10 mouse cellular contexts compared by ENCODE assay signal in genomic region chr12:110483761-110484160, GRCm38 (mm10). TPM values are rescaled to one million over a fixed set of nuclear protein-coding genes. Genes with fewer than 3 reads are reported as not detected.
DNase-seq lines count a peak whose midpoint lies in the region; ATAC-seq and TF ChIP-seq lines count a peak whose summit lies in the region.
"Had no signal": no experiment of that assay in that cellular context is flagged by ENCODE, and none has a peak within 500 bp of the region (broad histone marks: within the 10 kb centered on the region; RNA-seq: fewer than 3 reads in every experiment).

No protein-coding gene starts in this region.

- H3K4me2 ChIP-seq in kidney, postnatal 0 days (ENCODE audit: low read length), result no peak overlapping the region; the same call in 1 of the 2 replicates
- 0 out of 2 replicates have a peak overlapping the region, but pooled peaks have one; percentile 87 for H3K4me2 ChIP-seq in embryonic facial prominence, embryonic 13.5 days

- 39% methylated on average over 6 of the region's 6 CpGs for WGBS in kidney, postnatal 0 days
- WGBS in kidney, adult 2 months, result 58% methylated on average over 6 of the region's 6 CpGs
- WGBS in embryonic facial prominence, embryonic 13.5 days, result 35% methylated on average over 6 of the region's 6 CpGs

- H3K9me3 ChIP-seq in erythroblast, embryonic 14.5 days (ENCODE audit: control insufficient read depth, low read length), result peaks cover 4% of the 10 kb centered on the region; the same call in 1 of the 2 replicates
- no peaks in the 10 kb centered on the region for H3K9me3 ChIP-seq in kidney, postnatal 0 days (replicated peaks; ENCODE audit: low read length)
- H3K9me3 ChIP-seq in embryonic facial prominence, embryonic 13.5 days, result no peaks in the 10 kb centered on the region

- peaks cover 62% of the 10 kb centered on the region for H3K4me1 ChIP-seq in erythroblast, embryonic 14.5 days (ENCODE audit: control insufficient read depth)
- H3K4me1 ChIP-seq in kidney, postnatal 0 days (replicated peaks; ENCODE audit: insufficient read depth, low read length), result peaks cover 24% of the 10 kb centered on the region
- H3K4me1 ChIP-seq in kidney, adult 2 months (ENCODE audit: control insufficient read depth, insufficient read depth, low read length), result peaks cover 26% of the 10 kb centered on the region
- peaks cover 31% of the 10 kb centered on the region for H3K4me1 ChIP-seq in embryonic facial prominence, embryonic 13.5 days

- H3K9ac ChIP-seq in kidney, postnatal 0 days (ENCODE audit: low read depth, low read length), result no peak overlapping the region
- H3K9ac ChIP-seq in embryonic facial prominence, embryonic 13.5 days, result no peak overlapping the region

- ATAC-seq in erythroblast, adult 5-6 weeks (replicated peaks; ENCODE audit: low FRiP score, poor library complexity, severe bottlenecking), result no peak
- no peak for ATAC-seq in kidney, postnatal 0 days (replicated peaks; ENCODE audit: low FRiP score, low read depth)
- no peak for ATAC-seq in embryonic facial prominence, embryonic 13.5 days (ENCODE audit: insufficient number of reproducible peaks, insufficient read depth, low FRiP score, low TSS enrichment, low read depth)
- ATAC-seq: inflammation-experienced regulatory T-cells, adult 6 months had no signal

- peak; percentile 20; the same call in 1 of the 2 replicates for TF ChIP-seq CTCF in kidney, postnatal 0 days (IDR thresholded peaks at IDR 0.05; ENCODE audit: low read depth)
- TF ChIP-seq CTCF in kidney, adult 2 months (conservative IDR thresholded peaks at IDR 0.05; ENCODE audit: insufficient read depth, insufficient read length, low read depth, low read length), result no peak

- no peak for TF ChIP-seq POLR2A in kidney, adult 2 months (IDR thresholded peaks at IDR 0.05; ENCODE audit: low read depth, low read length)

- DNase-seq in kidney, postnatal 0 days (ENCODE audit: low spot score), result no peak
- no peak for DNase-seq in kidney, adult 2 months
- peak; percentile 84 for DNase-seq in thymus, postnatal 0 days (ENCODE audit: low spot score)
- no peak for DNase-seq in adrenal gland, postnatal 36 days
- no peak for DNase-seq in neural tube, embryonic 10.5 days (ENCODE audit: extremely low spot score, low spot score)
- DNase-seq: kidney, postnatal 4 days had no signal

- H3K27me3 ChIP-seq in erythroblast, embryonic 14.5 days (ENCODE audit: control insufficient read depth), result no peaks in the 10 kb centered on the region
- H3K27me3 ChIP-seq in kidney, postnatal 0 days (ENCODE audit: insufficient read depth, low read length), result no peaks in the 10 kb centered on the region
- H3K27me3 ChIP-seq in kidney, adult 2 months (replicated peaks; ENCODE audit: control insufficient read depth, insufficient read depth, low read length), result no peaks in the 10 kb centered on the region
- no peaks in the 10 kb centered on the region for H3K27me3 ChIP-seq in embryonic facial prominence, embryonic 13.5 days

- peaks cover 48% of the 10 kb centered on the region for H3K36me3 ChIP-seq in erythroblast, embryonic 14.5 days (ENCODE audit: control insufficient read depth)
- H3K36me3 ChIP-seq in kidney, postnatal 0 days (ENCODE audit: insufficient read depth, low read length), result no peaks in the 10 kb centered on the region
- no peaks in the 10 kb centered on the region for H3K36me3 ChIP-seq in kidney, adult 2 months (ENCODE audit: control insufficient read depth, insufficient read depth, low read length)
- peaks cover 12% of the 10 kb centered on the region; the same call in 1 of the 2 replicates for H3K36me3 ChIP-seq in embryonic facial prominence, embryonic 13.5 days

- no peak overlapping the region for H3K27ac ChIP-seq in kidney, postnatal 0 days
- no peak overlapping the region for H3K27ac ChIP-seq in kidney, adult 2 months (ENCODE audit: insufficient read depth, low read depth, low read length)
- no peak overlapping the region for H3K27ac ChIP-seq in embryonic facial prominence, embryonic 13.5 days

- peak overlapping the region; percentile 78 for H3K4me3 ChIP-seq in erythroblast, embryonic 14.5 days (replicated peaks)
- no peak overlapping the region for H3K4me3 ChIP-seq in kidney, postnatal 0 days (replicated peaks; ENCODE audit: low read depth, low read length)
- H3K4me3 ChIP-seq in kidney, adult 2 months (ENCODE audit: insufficient read depth, low read depth, low read length), result no peak overlapping the region
- H3K4me3 ChIP-seq in embryonic facial prominence, embryonic 13.5 days, result no peak overlapping the region

RNA-seq across cellular contexts. Expression of gene Ppp2r5c, which starts 36.8 kb away (rescaled TPM):
- 1.6 and 1.7 TPM in 2 replicates for polyA plus RNA-seq in erythroblast, embryonic 14.5 days (2012)
- total RNA-seq in erythroblast, adult 5-6 weeks (2015; ENCODE audit: low replicate concordance), result 41.1 and 42.6 TPM in 2 replicates
- total RNA-seq in erythroblast, adult 5-6 weeks (2017; ENCODE audit: low replicate concordance), result 60.8 and 61.2 TPM in 2 replicates
- polyA plus RNA-seq in kidney, postnatal 0 days (2015; fragmentation: Nextera tagmentation; extraction: Ambion mirVana), result 126 and 133 TPM in 2 replicates
- polyA plus RNA-seq in kidney, adult 2 months (2012; rRNA removed), result 29.9 and 41.3 TPM in 2 replicates
- polyA plus RNA-seq in embryonic facial prominence, embryonic 13.5 days (2015; fragmentation: Nextera tagmentation; extraction: Ambion mirVana), result 151 TPM in 2 replicates
- 309 and 319 TPM in 2 replicates for polyA plus RNA-seq in thymus, postnatal 0 days (2015; fragmentation: Nextera tagmentation; extraction: Ambion mirVana)
- total RNA-seq in adrenal gland, postnatal 36 days (2021), result 100 to 1,000 TPM; 104 to 114 TPM

Comparison
In these comparisons a context has a peak if more than half of its experiments do, and no peak if none do; other contexts are left out.
1. RNA of gene Ppp2r5c, which starts 36.8 kb away (polyA plus RNA-seq): 309 to 319 TPM in thymus, postnatal 0 days, 151 TPM in embryonic facial prominence, embryonic 13.5 days, 126 to 133 TPM in kidney, postnatal 0 days and 29.9 to 41.3 TPM in kidney, adult 2 months; 1.6 to 1.7 TPM in erythroblast, embryonic 14.5 days; every median in the first group is over 10 times any median in the second.